Mouse (Mus musculus) cortical plate, adult 2 months (tissue): ENCODE results near the gene Kcnn4.

Experiments
- CTCF ChIP-seq: fragments of 200-500 bp; IDR thresholded peaks from 2 replicates; pipeline ENCODE4 v1.5.1; 2011; ENCODE audit warnings: mild to moderate bottlenecking, control low read depth, low read length; ENCODE audit not compliant: insufficient read depth; ENCODE audit errors: extremely low read depth
- POLR2A ChIP-seq: fragments of 200-500 bp; IDR thresholded peaks from 2 replicates; pipeline ENCODE4 v1.6.1; 2011; ENCODE audit warnings: mild to moderate bottlenecking, low read length, control low read depth; ENCODE audit not compliant: insufficient read depth; ENCODE audit errors: extremely low read depth

- TF ChIP-seq CTCF (0 out of 2 replicates have a peak, but pooled peaks have one; percentile 12), POLR2A (no peak)
These were observed 51.6 kb downstream of the Kcnn4 start for GRCm38 (mm10) chr7:24421648-24422047.
